Mouse (Mus musculus): ENCODE measurements at regions not wholly inside any gene's neighbourhood (a gene's known extent, or its start where the extent isn't known, plus 50 kb on each side); places are given as distances from the start of the nearest gene placed in this dataset.

DNA sequence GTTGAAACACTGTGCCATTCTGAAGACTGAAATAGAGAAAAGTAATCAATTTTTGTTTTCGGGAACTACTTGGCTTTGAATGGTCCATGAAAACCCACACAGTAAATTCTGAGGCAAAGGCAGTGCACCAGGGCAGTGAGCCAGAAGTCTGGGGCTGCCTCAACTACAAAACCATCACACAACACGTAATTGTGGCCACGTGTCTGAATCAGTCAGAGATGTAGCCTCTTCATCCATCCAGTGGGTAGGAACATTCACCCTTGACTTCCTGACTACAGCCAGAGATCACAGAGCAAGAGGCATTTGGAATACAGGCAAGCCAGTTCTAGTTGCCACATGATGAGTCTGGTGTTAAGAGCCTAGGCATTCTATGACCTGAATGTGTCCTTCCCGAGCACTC, 432.3 kb downstream of the Gsdmc2 start:
- no peaks in the 10 kb centered on the region for H3K79me2 ChIP-seq (ENCODE audit: inconsistent target)
- H3K4me3 ChIP-seq (ENCODE audit: inconsistent target) = no peak overlapping the region
- H3K27ac ChIP-seq = no peak overlapping the region
- 92% methylated on average over 4 of the region's 4 CpGs for WGBS (ENCODE audit: missing documents)
- no peaks in the 10 kb centered on the region for H3K36me3 ChIP-seq (ENCODE audit: inconsistent target)

DNA sequence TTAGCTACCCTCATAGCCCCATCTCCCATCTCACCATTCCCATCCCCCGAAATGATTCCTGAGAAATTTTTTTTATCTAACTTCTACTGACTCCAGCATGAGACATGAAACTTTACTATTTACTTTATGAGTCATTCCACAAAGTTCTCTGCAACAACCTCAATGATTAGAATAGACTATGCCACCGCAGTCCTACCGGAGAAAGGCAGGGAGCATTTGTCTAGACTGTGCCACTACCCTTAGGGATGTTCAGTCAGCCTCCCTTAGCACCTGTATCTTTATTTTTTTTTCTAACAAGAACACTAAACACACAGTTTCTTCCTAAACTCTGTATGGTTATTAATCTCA, 433.2 kb downstream of the Gsdmc2 start:
- 90% methylated on average over 3 of the region's 3 CpGs for whole genome bisulfite sequencing (ENCODE audit: missing documents)
- Histone ChIP-seq H3K79me2 (ENCODE audit: inconsistent target) (no peaks in the 10 kb centered on the region), H3K4me3 (ENCODE audit: inconsistent target) (no peak overlapping the region), H3K36me3 (ENCODE audit: inconsistent target) (no peaks in the 10 kb centered on the region), H3K27ac (no peak overlapping the region)

DNA sequence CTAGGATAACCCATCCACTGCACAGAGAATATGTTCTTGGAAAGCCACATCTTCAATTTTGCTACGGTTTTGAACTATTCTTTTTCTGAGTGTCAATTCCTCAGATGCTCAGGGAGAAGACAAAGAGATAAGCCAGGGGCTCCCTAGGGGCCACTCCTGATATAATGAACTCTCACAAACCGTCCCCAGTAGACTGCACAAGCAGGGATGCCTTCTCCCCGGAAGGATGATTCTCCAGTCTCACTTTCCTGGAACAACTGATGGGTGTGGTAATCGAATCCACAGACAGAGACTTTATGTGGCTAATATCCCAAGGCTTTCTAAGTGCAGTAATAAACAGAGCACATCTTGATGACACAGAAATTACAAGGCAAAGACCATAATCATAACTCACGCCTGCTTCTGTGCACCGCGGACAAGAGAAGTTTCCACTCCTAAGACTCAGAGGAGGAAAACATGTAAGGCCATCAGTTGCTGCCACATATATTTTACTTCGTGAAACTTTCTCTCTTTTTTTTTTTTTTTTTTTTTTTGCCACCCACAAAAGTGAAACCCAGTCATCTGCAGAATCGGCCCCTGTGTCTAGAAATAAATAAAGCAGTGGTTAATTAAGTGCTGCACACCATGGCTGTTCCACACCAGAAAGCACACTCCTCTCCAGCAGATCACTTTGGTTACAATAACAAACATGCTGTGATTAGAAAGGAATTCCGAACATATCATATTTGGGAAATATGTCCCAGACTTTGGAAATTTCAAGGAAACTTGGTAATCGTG, 433.8 kb downstream of the Gsdmc2 start:
- no peak overlapping the region for H3K27ac ChIP-seq
- H3K4me3 ChIP-seq (ENCODE audit: inconsistent target) = no peak overlapping the region
- no peaks in the 10 kb centered on the region for H3K36me3 ChIP-seq (ENCODE audit: inconsistent target)
- WGBS (ENCODE audit: missing documents) = 94% methylated on average over 11 of the region's 11 CpGs
- no peaks in the 10 kb centered on the region for H3K79me2 ChIP-seq (ENCODE audit: inconsistent target)

DNA sequence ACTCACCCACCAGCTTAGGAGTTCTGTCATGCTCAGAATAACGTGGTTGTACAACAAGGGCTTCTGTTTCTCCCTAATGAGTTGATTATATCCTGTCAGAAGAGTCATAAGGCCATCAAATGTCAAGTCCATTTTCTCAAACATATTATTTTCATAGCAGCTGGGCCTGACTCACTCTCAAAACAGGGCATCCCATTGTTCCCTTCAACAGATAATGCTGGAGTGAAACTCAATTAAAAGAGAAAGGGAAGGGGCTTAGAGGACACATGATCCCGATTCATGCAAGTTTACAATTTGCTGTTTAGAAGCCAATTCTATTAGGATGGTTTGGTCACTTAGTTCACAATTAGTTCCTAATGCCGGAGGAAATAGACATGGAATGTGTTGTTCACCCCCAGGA, 444.5 kb downstream of the Gsdmc2 start:
- H3K4me3 ChIP-seq (ENCODE audit: inconsistent target) = no peak overlapping the region
- no peaks in the 10 kb centered on the region for H3K79me2 ChIP-seq (ENCODE audit: inconsistent target)
- no peaks in the 10 kb centered on the region for H3K36me3 ChIP-seq (ENCODE audit: inconsistent target)
- H3K27ac ChIP-seq = no peak overlapping the region
- WGBS (ENCODE audit: missing documents) = 92% methylated on average over 3 of the region's 3 CpGs

DNA sequence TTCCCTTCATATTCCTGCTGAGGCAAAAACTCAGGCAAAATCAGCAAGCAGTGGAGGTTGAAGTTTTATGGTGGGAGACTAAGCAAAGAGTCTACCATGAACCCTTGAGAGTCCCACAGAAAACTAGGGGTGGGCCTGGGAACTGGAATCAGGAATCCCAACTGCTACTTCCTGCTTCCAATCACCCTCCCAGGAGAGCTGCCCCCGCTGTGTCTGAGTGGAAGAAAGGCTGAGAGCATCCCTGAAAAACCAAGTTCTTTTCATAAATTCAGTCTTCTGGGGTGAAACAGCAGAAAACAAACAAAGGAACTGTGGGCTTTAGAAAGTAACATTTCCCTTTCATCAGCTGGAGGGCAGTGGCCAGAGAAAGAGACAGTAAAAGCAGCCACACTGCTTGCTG, 445.0 kb downstream of the Gsdmc2 start:
- Histone ChIP-seq H3K4me3 (ENCODE audit: inconsistent target) (no peak overlapping the region), H3K27ac (no peak overlapping the region), H3K79me2 (ENCODE audit: inconsistent target) (no peaks in the 10 kb centered on the region), H3K36me3 (ENCODE audit: inconsistent target) (no peaks in the 10 kb centered on the region)
- 100% methylated on average over 1 of the region's 1 CpGs for WGBS (ENCODE audit: missing documents)

DNA sequence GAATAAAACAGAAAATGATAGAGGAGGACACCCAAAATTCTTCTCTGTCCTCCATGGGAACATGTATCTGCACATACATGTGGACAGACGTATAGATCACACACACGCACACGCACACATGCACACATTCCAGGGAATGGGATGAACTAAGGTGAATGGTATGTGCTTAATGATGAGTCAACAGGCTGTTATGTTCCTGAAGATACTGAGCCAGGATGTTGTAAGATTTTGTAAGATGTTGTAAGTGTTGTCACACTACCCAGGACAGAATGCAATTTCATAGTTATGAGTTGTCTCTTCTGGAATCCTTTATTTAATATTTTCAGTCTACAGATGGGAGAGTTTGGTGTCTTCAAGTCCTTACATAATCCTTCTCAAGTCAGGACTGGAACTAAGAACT, 447.5 kb downstream of the Gsdmc2 start:
- no peaks in the 10 kb centered on the region for H3K36me3 ChIP-seq (ENCODE audit: inconsistent target)
- 91% methylated on average over 3 of the region's 3 CpGs for WGBS (ENCODE audit: missing documents)
- no peaks in the 10 kb centered on the region for H3K79me2 ChIP-seq (ENCODE audit: inconsistent target)
- no peak overlapping the region for H3K4me3 ChIP-seq (ENCODE audit: inconsistent target)
- H3K27ac ChIP-seq = no peak overlapping the region

DNA sequence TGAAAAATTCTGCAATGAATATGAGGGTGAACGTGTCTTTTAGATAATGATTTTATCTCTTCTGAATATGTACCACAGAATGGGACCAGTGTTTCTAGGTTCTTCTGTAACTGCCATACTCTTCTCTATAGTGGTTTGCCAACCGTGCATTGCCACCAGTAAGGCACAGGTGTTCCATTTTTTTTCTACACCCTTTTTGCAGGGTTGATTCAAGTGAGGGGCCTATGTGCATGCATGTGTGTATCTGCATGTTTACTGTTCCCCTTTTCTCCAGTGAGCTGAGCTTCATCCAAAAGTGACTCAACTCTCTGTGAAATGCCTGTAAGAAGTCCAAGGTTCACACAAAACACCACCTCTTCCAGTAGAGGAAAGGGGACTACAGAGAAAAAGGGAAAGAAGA, 467.7 kb downstream of the Gsdmc2 start:
- H3K36me3 ChIP-seq (ENCODE audit: inconsistent target) = no peaks in the 10 kb centered on the region
- 91% methylated on average over 2 of the region's 2 CpGs for WGBS (ENCODE audit: missing documents)
- H3K79me2 ChIP-seq (ENCODE audit: inconsistent target) = no peaks in the 10 kb centered on the region
- no peak overlapping the region for H3K27ac ChIP-seq
- no peak overlapping the region for H3K4me3 ChIP-seq (ENCODE audit: inconsistent target)

DNA sequence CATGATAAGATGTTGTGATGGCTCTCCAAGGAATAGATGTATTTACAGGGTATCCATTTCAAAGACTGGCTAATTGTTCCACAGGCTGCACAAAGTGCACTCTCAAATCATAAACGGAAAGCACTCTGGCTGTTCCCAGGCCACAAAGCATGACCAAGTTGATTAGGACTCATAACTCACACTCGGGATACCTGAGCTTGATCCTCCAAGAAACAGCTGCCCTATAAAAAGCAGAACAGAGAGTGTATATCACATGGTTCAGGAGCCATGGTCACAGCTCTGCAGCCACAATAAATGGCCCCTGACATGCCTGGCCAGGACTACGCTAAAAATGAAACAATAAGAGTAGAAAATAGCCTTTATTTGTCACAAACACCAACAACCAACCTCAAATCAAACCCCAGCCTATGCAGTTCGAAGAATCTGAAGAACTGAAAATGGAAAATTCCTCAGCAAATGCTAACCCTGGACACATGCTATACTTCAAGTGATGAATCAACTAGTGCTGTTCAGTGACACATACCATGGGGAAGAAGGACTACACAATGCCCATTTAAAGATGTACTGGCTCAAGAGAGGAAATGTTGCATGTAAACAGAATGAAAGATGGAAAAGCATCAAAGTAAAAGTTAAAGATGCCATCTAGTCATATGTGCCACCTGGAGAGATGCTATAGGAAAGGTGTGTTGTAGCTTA, 473.5 kb downstream of the Gsdmc2 start:
- 93% methylated on average over 4 of the region's 4 CpGs for WGBS (ENCODE audit: missing documents)
- no peaks in the 10 kb centered on the region for H3K79me2 ChIP-seq (ENCODE audit: inconsistent target)
- no peak overlapping the region for H3K4me3 ChIP-seq (ENCODE audit: inconsistent target)
- no peaks in the 10 kb centered on the region for H3K36me3 ChIP-seq (ENCODE audit: inconsistent target)
- H3K27ac ChIP-seq = no peak overlapping the region

DNA sequence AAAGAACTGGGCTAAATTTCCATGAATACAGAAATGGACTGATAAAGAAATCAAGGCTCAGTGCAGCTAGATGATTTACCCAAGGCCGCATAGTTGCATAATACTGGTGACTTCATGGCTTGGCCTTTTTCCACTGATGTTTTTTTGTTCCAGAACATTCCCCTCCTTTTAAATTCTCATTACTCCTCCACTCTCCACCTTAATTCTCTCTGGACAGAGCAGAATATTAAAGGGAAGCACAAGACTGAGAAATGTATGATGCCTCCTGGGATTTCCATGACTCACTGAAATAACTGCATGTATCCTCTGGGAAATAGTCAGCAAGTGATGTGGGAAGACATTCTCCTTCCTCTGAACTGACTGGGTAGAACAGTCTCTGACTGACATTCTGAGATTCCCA, 480.5 kb downstream of the Gsdmc2 start:
- Histone ChIP-seq H3K27ac (no peak overlapping the region), H3K36me3 (ENCODE audit: inconsistent target) (no peaks in the 10 kb centered on the region)
- 100% methylated on average over 1 of the region's 1 CpGs for WGBS (ENCODE audit: missing documents)

DNA sequence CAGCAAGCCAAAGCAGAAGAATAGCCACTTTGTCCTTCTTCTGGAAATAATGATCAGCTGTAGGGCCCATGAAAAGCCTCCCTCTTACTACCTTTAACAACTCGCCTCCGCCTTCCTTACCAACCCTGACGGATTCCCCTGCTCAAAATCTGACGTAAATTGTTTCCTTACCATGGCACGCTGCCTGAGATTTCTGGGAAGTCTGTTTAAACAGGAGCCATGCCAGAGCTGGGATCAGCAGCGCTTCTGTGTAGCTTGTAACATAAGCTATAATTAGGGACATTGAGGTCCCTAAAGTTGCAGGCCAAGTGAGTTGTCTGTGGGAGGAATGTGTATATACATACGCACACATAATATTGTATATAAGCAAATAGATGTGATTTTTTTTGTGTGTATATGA, 484.6 kb downstream of the Gsdmc2 start:
- H3K36me3 ChIP-seq (ENCODE audit: inconsistent target) = no peaks in the 10 kb centered on the region
- no peaks in the 10 kb centered on the region for H3K79me2 ChIP-seq (ENCODE audit: inconsistent target)
- H3K27ac ChIP-seq = no peak overlapping the region
- WGBS (ENCODE audit: missing documents) = 97% methylated on average over 7 of the region's 7 CpGs
- no peak overlapping the region for H3K4me3 ChIP-seq (ENCODE audit: inconsistent target)

More for the DNA sequence above, 480.5 kb downstream of the Gsdmc2 start:
- Histone ChIP-seq H3K4me3 (ENCODE audit: inconsistent target) (no peak overlapping the region), H3K79me2 (ENCODE audit: inconsistent target) (no peaks in the 10 kb centered on the region)

DNA sequence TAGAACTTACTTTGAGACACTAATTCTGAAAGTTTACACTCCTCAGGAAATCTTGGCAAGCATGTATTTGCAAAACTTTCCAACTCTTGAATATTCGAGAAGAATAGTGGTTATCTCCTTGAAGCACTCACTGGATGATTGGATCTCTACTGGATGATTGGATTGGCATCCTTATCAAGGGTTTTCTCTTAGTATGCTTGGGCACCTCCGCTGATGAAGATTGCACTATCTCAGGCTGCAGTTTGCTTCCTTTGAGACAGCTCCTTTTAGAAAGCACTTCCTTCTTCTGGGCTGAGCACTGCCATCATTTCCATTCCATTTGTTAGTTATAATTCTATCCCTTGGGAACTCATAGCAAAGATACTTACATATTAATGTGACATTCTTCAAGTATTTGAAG, 503.2 kb downstream of the Gsdmc2 start:
- H3K27ac ChIP-seq = no peak overlapping the region
- WGBS (ENCODE audit: missing documents) = 67% methylated on average over 2 of the region's 2 CpGs
- no peaks in the 10 kb centered on the region for H3K36me3 ChIP-seq (ENCODE audit: inconsistent target)
- H3K79me2 ChIP-seq (ENCODE audit: inconsistent target) = no peaks in the 10 kb centered on the region
- H3K4me3 ChIP-seq (ENCODE audit: inconsistent target) = no peak overlapping the region

DNA sequence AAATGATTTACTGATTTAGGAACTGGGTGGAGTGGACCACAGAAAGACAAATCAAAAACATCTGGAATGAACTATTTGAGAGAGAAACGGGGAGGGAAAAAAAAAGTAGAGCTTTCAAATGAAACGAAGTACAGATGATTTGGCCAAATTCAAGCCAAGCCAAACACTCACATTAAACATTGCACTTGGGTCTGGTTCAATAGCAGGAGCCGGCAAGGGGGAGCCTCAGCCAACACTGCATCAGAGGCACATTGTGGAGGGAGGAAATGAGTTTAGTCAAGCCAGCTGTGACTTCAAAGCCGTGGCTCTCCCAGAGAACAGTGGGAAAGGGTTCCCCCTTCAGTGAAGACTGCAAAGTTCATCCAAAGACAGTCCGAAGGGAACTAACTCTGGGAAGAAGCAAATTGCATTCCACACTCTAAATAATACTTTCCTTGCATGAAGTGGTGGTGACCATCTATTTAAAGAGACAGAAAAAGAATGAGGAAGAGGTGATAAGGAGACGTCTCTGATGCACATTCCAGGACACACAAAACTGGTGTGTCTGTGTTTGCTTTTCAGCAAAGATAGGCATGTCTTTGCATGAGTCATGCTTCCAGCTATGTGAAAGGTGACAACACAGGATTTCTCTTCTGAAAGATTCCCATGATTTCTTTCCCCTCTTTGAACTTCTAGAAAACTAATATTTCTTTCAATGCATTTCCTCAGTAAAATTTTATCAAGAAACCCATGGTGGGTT, 504.5 kb downstream of the Gsdmc2 start:
- no peak overlapping the region for H3K4me3 ChIP-seq (ENCODE audit: inconsistent target)
- H3K27ac ChIP-seq = no peak overlapping the region
- H3K36me3 ChIP-seq (ENCODE audit: inconsistent target) = no peaks in the 10 kb centered on the region
- no peaks in the 10 kb centered on the region for H3K79me2 ChIP-seq (ENCODE audit: inconsistent target)
- 79% methylated on average over 6 of the region's 6 CpGs for WGBS (ENCODE audit: missing documents)

DNA sequence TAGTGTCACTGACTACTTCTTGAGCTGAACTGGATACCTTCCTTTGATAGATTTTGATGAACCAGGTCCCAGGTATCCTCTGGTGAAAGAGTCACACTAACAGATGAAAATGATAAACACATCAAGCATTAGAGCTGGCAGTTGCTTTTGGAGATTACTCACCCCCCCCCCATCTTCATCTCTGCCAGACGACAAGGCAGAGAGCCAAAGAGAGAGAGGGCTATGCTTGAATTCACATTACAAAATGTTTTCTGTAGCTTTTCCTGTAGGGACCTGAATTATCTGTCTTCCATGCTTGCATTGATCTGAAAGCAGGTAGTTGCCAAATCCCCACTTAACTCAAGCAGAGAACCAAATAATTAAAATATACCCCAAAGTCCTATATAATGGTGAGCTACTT, 525.3 kb downstream of the Gsdmc2 start:
- H3K36me3 ChIP-seq (ENCODE audit: inconsistent target) = no peaks in the 10 kb centered on the region
- H3K4me3 ChIP-seq (ENCODE audit: inconsistent target) = no peak overlapping the region
- 92% methylated on average over 1 of the region's 1 CpGs for WGBS (ENCODE audit: missing documents)
- H3K27ac ChIP-seq = no peak overlapping the region
- H3K79me2 ChIP-seq (ENCODE audit: inconsistent target) = no peaks in the 10 kb centered on the region

DNA sequence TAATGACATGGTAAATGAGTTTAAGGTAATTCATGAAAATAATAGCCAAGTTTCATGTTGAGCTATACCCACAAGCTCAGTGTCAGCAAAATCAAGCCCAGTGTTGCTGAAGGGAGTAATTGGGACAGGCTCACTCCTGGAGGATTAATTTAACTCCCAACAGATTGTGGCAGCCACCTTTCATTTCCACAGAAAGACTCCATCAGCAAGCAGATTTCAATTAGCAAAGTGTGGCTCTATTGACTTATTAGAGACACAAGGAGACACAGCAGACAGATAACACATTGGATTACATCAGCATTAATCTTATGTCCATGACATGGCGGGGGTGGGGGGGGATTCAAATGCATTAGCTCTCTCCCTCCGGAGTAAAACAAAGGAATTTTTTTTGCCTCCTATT, 534.6 kb downstream of the Gsdmc2 start:
- Histone ChIP-seq H3K79me2 (ENCODE audit: inconsistent target) (no peaks in the 10 kb centered on the region), H3K36me3 (ENCODE audit: inconsistent target) (no peaks in the 10 kb centered on the region), H3K4me3 (ENCODE audit: inconsistent target) (no peak overlapping the region), H3K27ac (no peak overlapping the region)
- 85% methylated on average over 2 of the region's 2 CpGs for whole genome bisulfite sequencing (ENCODE audit: missing documents)

DNA sequence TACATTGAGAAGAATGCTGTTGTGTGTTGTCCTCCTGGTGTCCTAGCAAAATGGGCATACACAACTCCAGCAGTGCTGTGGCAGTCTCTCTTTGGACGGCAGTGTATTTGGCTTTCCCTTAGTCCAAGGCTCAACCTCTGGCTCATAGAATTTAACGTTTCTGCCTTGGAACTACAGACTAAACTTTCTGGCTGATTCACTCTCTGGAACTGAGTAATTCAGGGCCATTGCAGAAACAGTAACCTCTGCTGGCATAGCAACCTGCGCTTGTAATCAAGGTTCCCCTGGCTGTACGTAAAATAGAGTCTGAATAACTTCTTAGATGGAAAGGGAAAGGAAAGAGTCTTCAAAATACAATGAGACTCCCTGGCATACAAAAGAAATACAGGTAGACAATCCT, 545.7 kb downstream of the Gsdmc2 start:
- H3K4me3 ChIP-seq (ENCODE audit: inconsistent target) = no peak overlapping the region
- WGBS (ENCODE audit: missing documents) = 98% methylated on average over 4 of the region's 4 CpGs

More for the DNA sequence above, 545.7 kb downstream of the Gsdmc2 start:
- Histone ChIP-seq H3K79me2 (ENCODE audit: inconsistent target) (no peaks in the 10 kb centered on the region), H3K36me3 (ENCODE audit: inconsistent target) (no peaks in the 10 kb centered on the region), H3K27ac (no peak overlapping the region)

Measured in macrophage (primary cell).